Mouse (Mus musculus): ENCODE measurements at regions not wholly inside any gene's neighbourhood (a gene's known extent, or its start where the extent isn't known, plus 50 kb on each side); places are given as distances from the start of the nearest gene placed in this dataset.

DNA sequence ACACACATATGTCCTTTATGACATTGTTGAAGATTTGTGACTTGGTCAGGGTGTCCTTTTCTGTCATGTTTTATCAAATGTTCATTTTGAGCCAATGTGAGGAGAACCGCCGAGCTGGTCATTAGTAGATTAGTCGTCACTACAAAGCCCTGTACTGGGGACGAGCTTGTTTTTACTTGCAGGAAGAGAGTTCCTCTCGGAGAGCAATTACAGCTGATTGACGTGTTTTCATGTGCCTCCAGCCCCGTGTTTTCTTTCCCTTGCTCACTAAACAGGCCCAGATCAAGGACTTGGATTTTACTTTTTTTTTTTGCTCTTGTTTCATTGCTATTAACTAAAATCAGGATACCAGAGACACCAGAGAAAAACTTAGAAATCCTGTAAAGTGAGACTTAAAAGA, 307.1 kb upstream of the Pkn2 start:
- no peak for TF ChIP-seq CTCF (IDR thresholded peaks at IDR 0.05; ENCODE audit: insufficient read depth, low read length)
- TF ChIP-seq POLR2A (IDR thresholded peaks at IDR 0.05; ENCODE audit: borderline replicate concordance, extremely low read depth, low read depth, low read length) = no peak
